Comparison of ENCODE assay signal across 19 mouse cellular contexts in genomic region chr19:4068242-4068641, GRCm38 (mm10). TPM values are rescaled to one million over a fixed set of nuclear protein-coding genes. Genes with fewer than 3 reads are reported as not detected.
DNase-seq lines count a peak whose midpoint lies in the region; ATAC-seq and TF ChIP-seq lines count a peak whose summit lies in the region.
"Not testable (repeated sequence)": the region's sequence is repeated elsewhere in the genome, so short reads cannot be mapped to it uniquely, and the experiment has no call there.
"Had no signal": no experiment of that assay in that cellular context is flagged by ENCODE, and none has a peak within 500 bp of the region (broad histone marks: within the 10 kb centered on the region; RNA-seq: fewer than 3 reads in every experiment).

No protein-coding gene starts in this region.

- H3K4me3 ChIP-seq in intestine, postnatal 0 days (ENCODE audit: low read depth, low read length); liver, embryonic 11.5 days (ENCODE audit: low read depth, low read length); liver, embryonic 13.5 days (replicated peaks); liver, embryonic 15.5 days (replicated peaks); liver, postnatal 0 days (ENCODE audit: low read depth, low read length); small intestine, adult 2 months (ENCODE audit: low read depth, low read length): not testable (repeated sequence)

- not testable (repeated sequence) for TF ChIP-seq POLR2A in small intestine, adult 2 months (IDR thresholded peaks at IDR 0.05; ENCODE audit: low read depth, low read length)

- not testable (repeated sequence) for H3K27me3 ChIP-seq in intestine, postnatal 0 days (replicated peaks; ENCODE audit: control insufficient read depth, insufficient read depth, low read length); liver, embryonic 11.5 days (replicated peaks; ENCODE audit: control insufficient read depth, insufficient read depth, low read length); liver, embryonic 13.5 days; liver, embryonic 15.5 days; liver, postnatal 0 days (ENCODE audit: insufficient read depth, low read length); small intestine, adult 2 months (ENCODE audit: control insufficient read depth, insufficient read depth, low read length)

- not testable (repeated sequence) for ATAC-seq in intestine, postnatal 0 days; liver, embryonic 11.5 days (replicated peaks; ENCODE audit: low FRiP score); liver, embryonic 13.5 days (ENCODE audit: low read depth)
- ATAC-seq in liver, embryonic 15.5 days (ENCODE audit: insufficient read depth) = peak; percentile 33; the same call in 1 of the 2 replicates
- peak; percentile 33; the same call in 1 of the 2 replicates for ATAC-seq in liver, postnatal 0 days

- H3K9ac ChIP-seq in intestine, postnatal 0 days (ENCODE audit: low read depth, low read length); liver, embryonic 11.5 days (ENCODE audit: low read depth, low read length); liver, embryonic 13.5 days; liver, embryonic 15.5 days: not testable (repeated sequence)
- peak overlapping the region; percentile 28; the same call in 1 of the 2 replicates for H3K9ac ChIP-seq in liver, postnatal 0 days (replicated peaks)

- H3K27ac ChIP-seq in intestine, postnatal 0 days (ENCODE audit: low read depth, low read length) = not testable (repeated sequence)
- peak overlapping the region; percentile 62; the same call in 1 of the 2 replicates for H3K27ac ChIP-seq in liver, embryonic 11.5 days (ENCODE audit: low read depth, low read length)
- peak overlapping the region; percentile 75 for H3K27ac ChIP-seq in liver, embryonic 13.5 days
- peak overlapping the region; percentile 76 for H3K27ac ChIP-seq in liver, embryonic 15.5 days (replicated peaks)
- H3K27ac ChIP-seq in liver, postnatal 0 days (ENCODE audit: low read depth) = peak overlapping the region; percentile 93
- peak overlapping the region; percentile 60 for H3K27ac ChIP-seq in small intestine, adult 2 months (ENCODE audit: insufficient read depth, low read depth, low read length)

- H3K9me3 ChIP-seq in intestine, postnatal 0 days (ENCODE audit: control insufficient read depth); liver, embryonic 11.5 days (ENCODE audit: control insufficient read depth, low read length); liver, embryonic 13.5 days (replicated peaks); liver, embryonic 15.5 days (replicated peaks); liver, postnatal 0 days (ENCODE audit: low read length): not testable (repeated sequence)

- 63% methylated on average over 2 of the region's 2 CpGs for WGBS in intestine, postnatal 0 days
- WGBS in liver, embryonic 11.5 days = 82% methylated on average over 2 of the region's 2 CpGs
- WGBS in liver, embryonic 13.5 days (ENCODE audit: insufficient replicate concordance) = 73% methylated on average over 2 of the region's 2 CpGs
- WGBS in liver, embryonic 15.5 days (ENCODE audit: insufficient replicate concordance) = 72% methylated on average over 2 of the region's 2 CpGs
- WGBS in liver, postnatal 0 days (ENCODE audit: insufficient replicate concordance) = 63% methylated on average over 2 of the region's 2 CpGs
- WGBS in small intestine, adult 2 months = 36% methylated on average over 2 of the region's 2 CpGs

- TF ChIP-seq CTCF in intestine, postnatal 0 days (IDR thresholded peaks at IDR 0.05; ENCODE audit: low read depth); liver, postnatal 0 days (IDR thresholded peaks at IDR 0.05; ENCODE audit: low read depth); small intestine, adult 2 months (IDR thresholded peaks at IDR 0.05; ENCODE audit: extremely low read depth, insufficient read length, insufficient replicate concordance, low read depth, low read length): not testable (repeated sequence)

- H3K36me3 ChIP-seq in intestine, postnatal 0 days (ENCODE audit: control insufficient read depth, insufficient read depth); liver, embryonic 11.5 days (ENCODE audit: control insufficient read depth, insufficient read depth, low read length); liver, embryonic 13.5 days; liver, embryonic 15.5 days (replicated peaks); liver, postnatal 0 days (replicated peaks; ENCODE audit: insufficient read depth, low read length); small intestine, adult 2 months (ENCODE audit: control insufficient read depth, insufficient read depth, low read length): not testable (repeated sequence)

- H3K4me1 ChIP-seq in intestine, postnatal 0 days (replicated peaks; ENCODE audit: control insufficient read depth, insufficient read depth, low read length); liver, embryonic 11.5 days (replicated peaks; ENCODE audit: control insufficient read depth, insufficient read depth, low read length); liver, postnatal 0 days (ENCODE audit: insufficient read depth): not testable (repeated sequence)
- peaks cover 35% of the 10 kb centered on the region for H3K4me1 ChIP-seq in liver, embryonic 13.5 days (replicated peaks)
- peaks cover 24% of the 10 kb centered on the region for H3K4me1 ChIP-seq in liver, embryonic 15.5 days (replicated peaks)
- H3K4me1 ChIP-seq in small intestine, adult 2 months (ENCODE audit: control insufficient read depth, insufficient read depth, insufficient read length, low read length) = peaks cover 17% of the 10 kb centered on the region

- peak; percentile 10 for DNase-seq in heart, adult 11 months
- DNase-seq in kidney, adult 9 months = peak; percentile 61
- not testable (repeated sequence) for DNase-seq in liver, embryonic 11.5 days (ENCODE audit: low spot score); liver, embryonic 13.5 days; liver, postnatal 0 days

- not testable (repeated sequence) for TF ChIP-seq EP300 in liver, postnatal 0 days (IDR thresholded peaks at IDR 0.05; ENCODE audit: low read depth)

- peak overlapping the region; percentile 46; the same call in 1 of the 2 replicates for H3K4me2 ChIP-seq in intestine, postnatal 0 days (replicated peaks; ENCODE audit: low read depth)
- not testable (repeated sequence) for H3K4me2 ChIP-seq in liver, embryonic 11.5 days; liver, embryonic 13.5 days; liver, embryonic 15.5 days
- peak overlapping the region; percentile 29 for H3K4me2 ChIP-seq in liver, postnatal 0 days (ENCODE audit: low read depth, low read length)

RNA-seq across cellular contexts. Expression of gene Gstp3, which starts 8.9 kb away (rescaled TPM):
- polyA plus RNA-seq in intestine, postnatal 0 days (2015; fragmentation: Nextera tagmentation; extraction: Ambion mirVana) = 68.7 and 72.6 TPM in 2 replicates
- 14.6 and 16.7 TPM in 2 replicates for polyA plus RNA-seq in liver, embryonic 11.5 days (2014; fragmentation: Nextera tagmentation; extraction: Ambion mirVana)
- polyA plus RNA-seq in liver, embryonic 13.5 days (2015; fragmentation: Nextera tagmentation; extraction: Ambion mirVana) = 28.0 and 28.3 TPM in 2 replicates
- polyA plus RNA-seq in liver, embryonic 15.5 days (2015; fragmentation: Nextera tagmentation; extraction: Ambion mirVana) = 77.6 and 97.4 TPM in 2 replicates
- polyA plus RNA-seq in liver, postnatal 0 days (2015; fragmentation: Nextera tagmentation; extraction: Ambion mirVana) = 64.5 and 67.3 TPM in 2 replicates
- polyA plus RNA-seq in small intestine, adult 2 months (2012; rRNA removed) = 11.8 and 15.0 TPM in 2 replicates
- polyA plus RNA-seq: cerebellum, adult 2 months; cortical plate, adult 2 months; embryonic facial prominence, embryonic 10.5 days; embryonic facial prominence, embryonic 12.5 days; forebrain, embryonic 11.5 days; forebrain, embryonic 13.5 days; Patski had no signal

RNA-seq across cellular contexts. Expression of gene Cabp2, which starts 13.1 kb away (rescaled TPM):
- polyA plus RNA-seq in intestine, postnatal 0 days (2015; fragmentation: Nextera tagmentation; extraction: Ambion mirVana) = not detected in 2 replicates
- polyA plus RNA-seq in liver, embryonic 11.5 days (2014; fragmentation: Nextera tagmentation; extraction: Ambion mirVana) = 0.51 and 0.52 TPM in 2 replicates
- 0.43 and 0.67 TPM in 2 replicates for polyA plus RNA-seq in liver, embryonic 13.5 days (2015; fragmentation: Nextera tagmentation; extraction: Ambion mirVana)
- polyA plus RNA-seq in liver, embryonic 15.5 days (2015; fragmentation: Nextera tagmentation; extraction: Ambion mirVana) = 0.29 and 0.38 TPM in 2 replicates
- polyA plus RNA-seq in liver, postnatal 0 days (2015; fragmentation: Nextera tagmentation; extraction: Ambion mirVana) = 0.38 and 0.43 TPM in 2 replicates
- polyA plus RNA-seq in small intestine, adult 2 months (2012; rRNA removed) = 24.8 TPM in 1 of 2 replicates, not detected in the other
- polyA plus RNA-seq: activated CD4-positive, CD25-positive, alpha-beta regulatory T cell, adult 4 months; CD4-positive, CD25-positive, alpha-beta regulatory T cell, adult 4 months; cortical plate, adult 2 months; embryonic facial prominence, embryonic 10.5 days; embryonic facial prominence, embryonic 14.5 days; forebrain, embryonic 11.5 days; forebrain, embryonic 13.5 days; G1E; Patski had no signal

RNA-seq across cellular contexts. Expression of gene Gstp2, which starts 22.4 kb away (rescaled TPM):
- 151 and 182 TPM in 2 replicates for polyA plus RNA-seq in intestine, postnatal 0 days (2015; fragmentation: Nextera tagmentation; extraction: Ambion mirVana)
- 5.5 and 6.1 TPM in 2 replicates for polyA plus RNA-seq in liver, embryonic 11.5 days (2014; fragmentation: Nextera tagmentation; extraction: Ambion mirVana)
- polyA plus RNA-seq in liver, embryonic 13.5 days (2015; fragmentation: Nextera tagmentation; extraction: Ambion mirVana) = 7.7 and 11.2 TPM in 2 replicates
- polyA plus RNA-seq in liver, embryonic 15.5 days (2015; fragmentation: Nextera tagmentation; extraction: Ambion mirVana) = 7.7 and 8.0 TPM in 2 replicates
- polyA plus RNA-seq in liver, postnatal 0 days (2015; fragmentation: Nextera tagmentation; extraction: Ambion mirVana) = 5.8 and 6.4 TPM in 2 replicates
- polyA plus RNA-seq in small intestine, adult 2 months (2012; rRNA removed) = 231 and 289 TPM in 2 replicates

RNA-seq across cellular contexts. Expression of gene Cdk2ap2, which starts 28.7 kb away (rescaled TPM):
- 97.1 and 108 TPM in 2 replicates for polyA plus RNA-seq in intestine, postnatal 0 days (2015; fragmentation: Nextera tagmentation; extraction: Ambion mirVana)
- 121 and 135 TPM in 2 replicates for polyA plus RNA-seq in liver, embryonic 11.5 days (2014; fragmentation: Nextera tagmentation; extraction: Ambion mirVana)
- polyA plus RNA-seq in liver, embryonic 13.5 days (2015; fragmentation: Nextera tagmentation; extraction: Ambion mirVana) = 94.3 and 94.7 TPM in 2 replicates
- polyA plus RNA-seq in liver, embryonic 15.5 days (2015; fragmentation: Nextera tagmentation; extraction: Ambion mirVana) = 115 and 127 TPM in 2 replicates
- 91.2 and 91.9 TPM in 2 replicates for polyA plus RNA-seq in liver, postnatal 0 days (2015; fragmentation: Nextera tagmentation; extraction: Ambion mirVana)
- 186 and 366 TPM in 2 replicates for polyA plus RNA-seq in small intestine, adult 2 months (2012; rRNA removed)

RNA-seq across cellular contexts. Expression of gene Gstp1, which starts 30.5 kb away (rescaled TPM):
- 746 and 756 TPM in 2 replicates for polyA plus RNA-seq in intestine, postnatal 0 days (2015; fragmentation: Nextera tagmentation; extraction: Ambion mirVana)
- polyA plus RNA-seq in liver, embryonic 11.5 days (2014; fragmentation: Nextera tagmentation; extraction: Ambion mirVana) = 733 and 765 TPM in 2 replicates
- 629 and 652 TPM in 2 replicates for polyA plus RNA-seq in liver, embryonic 13.5 days (2015; fragmentation: Nextera tagmentation; extraction: Ambion mirVana)
- polyA plus RNA-seq in liver, embryonic 15.5 days (2015; fragmentation: Nextera tagmentation; extraction: Ambion mirVana) = 752 and 794 TPM in 2 replicates
- polyA plus RNA-seq in liver, postnatal 0 days (2015; fragmentation: Nextera tagmentation; extraction: Ambion mirVana) = 428 and 442 TPM in 2 replicates
- 798 and 1,214 TPM in 2 replicates for polyA plus RNA-seq in small intestine, adult 2 months (2012; rRNA removed)

Comparison
In these comparisons a context has a peak if more than half of its experiments do, and no peak if none do; other contexts are left out.
1. RNA of gene Gstp2, which starts 22.4 kb away (polyA plus RNA-seq): 231 to 289 TPM in small intestine, adult 2 months and 151 to 182 TPM in intestine, postnatal 0 days; 7.7 to 11.2 TPM in liver, embryonic 13.5 days, 7.7 to 8.0 TPM in liver, embryonic 15.5 days, 5.8 to 6.4 TPM in liver, postnatal 0 days and 5.5 to 6.1 TPM in liver, embryonic 11.5 days; every median in the first group is over 10 times any median in the second.